Mouse (Mus musculus) kidney, adult 2 months (tissue): ENCODE data around the gene Slco2a1. TPM values are rescaled to one million over a fixed set of nuclear protein-coding genes. Genes with fewer than 3 reads are reported as not detected.
A peak's percentile ranks its signal among the peaks of the same experiment; 100 is the strongest.
"Not testable (repeated sequence)": the region's sequence is repeated elsewhere in the genome, so short reads cannot be mapped to it uniquely, and the experiment has no call there.

Source experiments
- DNase-seq: peaks from one replicate; pipeline ENCODE4 v3.0.0; 2021
- H3K27ac ChIP-seq: fragments of 200-500 bp; 2 replicates; pipeline ENCODE4 v1.5.1; 2012; ENCODE audit warnings: low read depth, low read length, control low read depth, inconsistent platforms; ENCODE audit not compliant: insufficient read depth
- H3K27me3 ChIP-seq: fragments of 200-500 bp; replicated peaks from 2 replicates; pipeline ENCODE4 v1.6.1; 2012; ENCODE audit warnings: mild to moderate bottlenecking, moderate library complexity, low read length, inconsistent platforms; ENCODE audit not compliant: control insufficient read depth, insufficient read depth
- H3K36me3 ChIP-seq: fragments of 200-500 bp; 2 replicates; pipeline ENCODE4 v1.6.1; 2012; ENCODE audit warnings: mild to moderate bottlenecking, moderate library complexity, low read length, inconsistent platforms; ENCODE audit not compliant: control insufficient read depth, insufficient read depth
- H3K4me1 ChIP-seq: fragments of 200-500 bp; 2 replicates; pipeline ENCODE4 v1.6.1; 2011; ENCODE audit warnings: low read length; ENCODE audit not compliant: control insufficient read depth, insufficient read depth
- H3K4me3 ChIP-seq: fragments of 200-500 bp; 2 replicates; pipeline ENCODE4 v1.5.1; 2011; ENCODE audit warnings: mild to moderate bottlenecking, low read depth, low read length, control low read depth; ENCODE audit not compliant: insufficient read depth
- CTCF ChIP-seq: fragments of 200-500 bp; conservative IDR thresholded peaks from 2 replicates; pipeline ENCODE4 v1.5.1; 2011; ENCODE audit warnings: low read depth, mild to moderate bottlenecking, control low read depth, low read length, moderate library complexity, mixed read lengths; ENCODE audit not compliant: insufficient read depth, insufficient read length
- POLR2A ChIP-seq: fragments of 200-500 bp; IDR thresholded peaks from one replicate; pipeline ENCODE4 v1.6.1; 2011; ENCODE audit warnings: low read depth, low read length, control low read depth
- WGBS: fragments of 180-500 bp; shearing (Covaris S2); methylation state at CpG from one replicate; pipeline ENCODE4 v1.1.7; 2018; 5-methylcytosine and 5-hydroxymethylcytosine counted together
- polyA plus RNA-seq: library from polyadenylated mRNA; depleted of rRNA; stranded (reverse); fragments of >200 nt; gene quantifications from 2 replicates; pipeline ENCODE4 v1.2.3, GENCODE M21; 2012

Slco2a1 gene
- polyA plus RNA-seq, 1 experiment: 23.6 TPM

GRCm38 (mm10) chr9:103091039-103091883 lies 102.7 kb downstream of the Slco2a1 start:
- no peak for DNase-seq
- WGBS: 82% methylated on average over 16 of the region's 16 CpGs
- Histone ChIP-seq H3K36me3 (no peaks in the 10 kb centered on the region), H3K4me1 (peaks cover 14% of the 10 kb centered on the region), H3K4me3 (no peak overlapping the region), H3K27ac (no peak overlapping the region), H3K27me3 (no peaks in the 10 kb centered on the region)
- TF ChIP-seq POLR2A: no peak
- TF ChIP-seq CTCF: no peak

GRCm38 (mm10) chr9:103092248-103092647 lies 103.7 kb downstream of the Slco2a1 start:
- H3K4me1 ChIP-seq: peaks cover 14% of the 10 kb centered on the region
- no peak for TF ChIP-seq POLR2A
- TF ChIP-seq CTCF: peak; percentile 89
- H3K27me3 ChIP-seq: no peaks in the 10 kb centered on the region
- peak overlapping the region; percentile 44 for H3K4me3 ChIP-seq
- under 1% methylated on average over 19 of the region's 19 CpGs for WGBS
- DNase-seq: peak; percentile 82
- no peaks in the 10 kb centered on the region for H3K36me3 ChIP-seq
- H3K27ac ChIP-seq: peak overlapping the region; percentile 55; the same call in 1 of the 2 replicates

GRCm38 (mm10) chr9:103093681-103094080 lies 105.2 kb downstream of the Slco2a1 start:
- DNase-seq: no peak
- no peak for TF ChIP-seq CTCF
- no peak for TF ChIP-seq POLR2A
- no peaks in the 10 kb centered on the region for H3K36me3 ChIP-seq
- H3K27me3 ChIP-seq: no peaks in the 10 kb centered on the region
- H3K4me1 ChIP-seq: peaks cover 14% of the 10 kb centered on the region
- no peak overlapping the region for H3K27ac ChIP-seq
- no peak overlapping the region for H3K4me3 ChIP-seq
- WGBS: 90% methylated on average over 3 of the region's 3 CpGs

- H3K36me3 ChIP-seq, DNase-seq, H3K4me1 ChIP-seq, H3K27me3 ChIP-seq: not testable (repeated sequence)
- 21% methylated on average over 10 of the region's 14 CpGs for WGBS
- Histone ChIP-seq H3K27ac (peak overlapping the region; percentile 99), H3K4me3 (peak overlapping the region; percentile 56)
Observed at GRCm38 (mm10) chr9:103108341-103108798, 119.9 kb downstream of the Slco2a1 start.

- no peaks in the 10 kb centered on the region for H3K36me3 ChIP-seq
- H3K27me3 ChIP-seq: no peaks in the 10 kb centered on the region
- 0 out of 2 replicates have a peak, but pooled peaks cover 2% of the 10 kb centered on the region for H3K4me1 ChIP-seq
- H3K4me3 ChIP-seq: peak overlapping the region; percentile 87
- 13% methylated on average over 18 of the region's 18 CpGs for WGBS
- no peak for DNase-seq
- peak overlapping the region; percentile 98 for H3K27ac ChIP-seq
- TF ChIP-seq POLR2A: no peak
- no peak for TF ChIP-seq CTCF
Observed at GRCm38 (mm10) chr9:103108943-103109670, 120.6 kb downstream of the Slco2a1 start.

- no peaks in the 10 kb centered on the region for H3K27me3 ChIP-seq
- peak overlapping the region; percentile 98; the same call in 1 of the 2 replicates for H3K27ac ChIP-seq
Observed at GRCm38 (mm10) chr9:103109911-103110310, 121.4 kb downstream of the Slco2a1 start.

More at GRCm38 (mm10) chr9:103109911-103110310, 121.4 kb downstream of the Slco2a1 start:
- WGBS: 61% methylated on average over 2 of the region's 2 CpGs
- TF ChIP-seq POLR2A (no peak), CTCF (no peak)
- Histone ChIP-seq H3K36me3 (no peaks in the 10 kb centered on the region), H3K4me3 (no peak overlapping the region), H3K4me1 (0 out of 2 replicates have a peak, but pooled peaks cover 2% of the 10 kb centered on the region)
- DNase-seq: no peak
